Mouse (Mus musculus): ENCODE measurements around the gene Eif2b3. TPM values are rescaled to one million over a fixed set of nuclear protein-coding genes. Genes with fewer than 3 reads are reported as not detected.

Eif2b3 gene
- polyA plus RNA-seq, 1 experiment from 2014 or later = 46.2 TPM

- no peak overlapping the region for H3K4me2 ChIP-seq
- no peak overlapping the region for H3K9ac ChIP-seq
- H3K36me3 ChIP-seq (replicated peaks) = peaks cover 29% of the 10 kb centered on the region
- no peak overlapping the region for H3K4me3 ChIP-seq
- H3K4me1 ChIP-seq = no peaks in the 10 kb centered on the region
- H3K27ac ChIP-seq = no peak overlapping the region
- H3K27me3 ChIP-seq (replicated peaks) = peaks cover 37% of the 10 kb centered on the region
- WGBS = 90% methylated on average over 7 of the region's 7 CpGs
- H3K9me3 ChIP-seq = no peaks in the 10 kb centered on the region
- no peak for ATAC-seq (replicated peaks)
These were observed 48.8 kb downstream of the Eif2b3 start for GRCm38 (mm10) chr4:117068035-117068434.

- 96% methylated on average over 1 of the region's 1 CpGs for WGBS
- Histone ChIP-seq H3K9ac (no peak overlapping the region), H3K27ac (no peak overlapping the region), H3K36me3 (replicated peaks) (peaks cover 29% of the 10 kb centered on the region), H3K9me3 (no peaks in the 10 kb centered on the region), H3K27me3 (replicated peaks) (peaks cover 23% of the 10 kb centered on the region), H3K4me3 (no peak overlapping the region), H3K4me1 (no peaks in the 10 kb centered on the region), H3K4me2 (no peak overlapping the region)
- no peak for ATAC-seq (replicated peaks)
These were observed 50.4 kb downstream of the Eif2b3 start for GRCm38 (mm10) chr4:117069647-117070046.

- Histone ChIP-seq H3K36me3 (replicated peaks) (peaks cover 26% of the 10 kb centered on the region), H3K9ac (no peak overlapping the region), H3K27ac (no peak overlapping the region), H3K27me3 (replicated peaks) (peaks cover 14% of the 10 kb centered on the region; the same call in 1 of the 2 replicates), H3K9me3 (no peaks in the 10 kb centered on the region), H3K4me2 (no peak overlapping the region), H3K4me1 (no peaks in the 10 kb centered on the region), H3K4me3 (no peak overlapping the region)
- no peak for ATAC-seq (replicated peaks)
- WGBS = 90% methylated on average over 4 of the region's 4 CpGs
These were observed 51.4 kb downstream of the Eif2b3 start for GRCm38 (mm10) chr4:117070624-117071023.

GRCm38 (mm10) chr4:117071183-117071582, 52.0 kb downstream of the Eif2b3 start:
- Histone ChIP-seq H3K4me3 (no peak overlapping the region), H3K9me3 (no peaks in the 10 kb centered on the region), H3K36me3 (replicated peaks) (peaks cover 23% of the 10 kb centered on the region), H3K27me3 (replicated peaks) (peaks cover 10% of the 10 kb centered on the region; the same call in 1 of the 2 replicates), H3K4me2 (no peak overlapping the region), H3K4me1 (no peaks in the 10 kb centered on the region), H3K27ac (no peak overlapping the region), H3K9ac (no peak overlapping the region)
- ATAC-seq (replicated peaks) = no peak
- 97% methylated on average over 5 of the region's 5 CpGs for WGBS

- no peaks in the 10 kb centered on the region for H3K4me1 ChIP-seq
- ATAC-seq (replicated peaks) = no peak
- no peak overlapping the region for H3K27ac ChIP-seq
- WGBS = 83% methylated on average over 7 of the region's 7 CpGs
- peaks cover 7% of the 10 kb centered on the region; the same call in 1 of the 2 replicates for H3K36me3 ChIP-seq (replicated peaks)
- H3K4me2 ChIP-seq = no peak overlapping the region
- H3K27me3 ChIP-seq (replicated peaks) = no peaks in the 10 kb centered on the region
- no peaks in the 10 kb centered on the region for H3K9me3 ChIP-seq
- no peak overlapping the region for H3K9ac ChIP-seq
- H3K4me3 ChIP-seq = no peak overlapping the region
These were observed 68.9 kb downstream of the Eif2b3 start for GRCm38 (mm10) chr4:117087948-117088640.

- WGBS = 84% methylated on average over 7 of the region's 7 CpGs
- no peak for ATAC-seq (replicated peaks)
- Histone ChIP-seq H3K27ac (no peak overlapping the region), H3K4me1 (peaks cover 3% of the 10 kb centered on the region), H3K27me3 (replicated peaks) (no peaks in the 10 kb centered on the region), H3K4me2 (no peak overlapping the region), H3K36me3 (replicated peaks) (peaks cover 7% of the 10 kb centered on the region; the same call in 1 of the 2 replicates), H3K4me3 (no peak overlapping the region), H3K9me3 (no peaks in the 10 kb centered on the region), H3K9ac (no peak overlapping the region)
These were observed 71.4 kb downstream of the Eif2b3 start for GRCm38 (mm10) chr4:117090586-117090985.

GRCm38 (mm10) chr4:117094626-117095361, 75.6 kb downstream of the Eif2b3 start:
- H3K9me3 ChIP-seq = no peaks in the 10 kb centered on the region
- 81% methylated on average over 3 of the region's 3 CpGs for WGBS
- H3K9ac ChIP-seq = no peak overlapping the region
- H3K27me3 ChIP-seq (replicated peaks) = no peaks in the 10 kb centered on the region
- H3K4me3 ChIP-seq = no peak overlapping the region
- H3K4me1 ChIP-seq = peaks cover 21% of the 10 kb centered on the region
- no peak overlapping the region for H3K27ac ChIP-seq
- ATAC-seq (replicated peaks) = no peak
- H3K4me2 ChIP-seq = 0 out of 2 replicates have a peak overlapping the region, but pooled peaks have one; percentile 93
- H3K36me3 ChIP-seq (replicated peaks) = no peaks in the 10 kb centered on the region

- Histone ChIP-seq H3K4me2 (peak within 1 kb of the TSS; percentile 93), H3K27me3 (replicated peaks) (no peaks in the 10 kb centered on the region), H3K36me3 (replicated peaks) (no peaks in the 10 kb centered on the region), H3K9me3 (no peaks in the 10 kb centered on the region), H3K4me1 (peaks cover 21% of the 10 kb centered on the region), H3K9ac (peak within 1 kb of the TSS; percentile 72), H3K4me3 (peak within 1 kb of the TSS; percentile 71), H3K27ac (peak within 1 kb of the TSS; percentile 75)
- WGBS = under 1% methylated on average over 45 of the region's 50 CpGs
- peak; percentile 91 for ATAC-seq (replicated peaks)
These were observed 76.6 kb downstream of the Eif2b3 start, which contains the start of gene Ptch2 for GRCm38 (mm10) chr4:117095551-117096452. Gene Ptch2 (plus strand): TSS chr4:117096075.

- Histone ChIP-seq H3K9me3 (no peaks in the 10 kb centered on the region), H3K27ac (peak overlapping the region; percentile 51), H3K4me2 (peak overlapping the region; percentile 93), H3K36me3 (replicated peaks) (no peaks in the 10 kb centered on the region), H3K9ac (peak overlapping the region; percentile 72), H3K27me3 (replicated peaks) (no peaks in the 10 kb centered on the region), H3K4me3 (peak overlapping the region; percentile 71), H3K4me1 (peaks cover 21% of the 10 kb centered on the region)
- no peak for ATAC-seq (replicated peaks)
- WGBS = 13% methylated on average over 5 of the region's 5 CpGs
These were observed 77.5 kb downstream of the Eif2b3 start for GRCm38 (mm10) chr4:117096666-117097065.

- Histone ChIP-seq H3K27ac (no peak overlapping the region), H3K9ac (no peak overlapping the region), H3K4me1 (peaks cover 21% of the 10 kb centered on the region), H3K4me3 (no peak overlapping the region), H3K4me2 (peak overlapping the region; percentile 93; the same call in 1 of the 2 replicates), H3K27me3 (replicated peaks) (no peaks in the 10 kb centered on the region), H3K36me3 (replicated peaks) (no peaks in the 10 kb centered on the region), H3K9me3 (no peaks in the 10 kb centered on the region)
- no peak for ATAC-seq (replicated peaks)
- 45% methylated on average over 8 of the region's 8 CpGs for WGBS
These were observed 79.0 kb downstream of the Eif2b3 start for GRCm38 (mm10) chr4:117097969-117098763.

GRCm38 (mm10) chr4:117098764-117099036, 79.5 kb downstream of the Eif2b3 start:
- Histone ChIP-seq H3K9me3 (no peaks in the 10 kb centered on the region), H3K4me2 (no peak overlapping the region), H3K4me3 (no peak overlapping the region), H3K27me3 (replicated peaks) (no peaks in the 10 kb centered on the region), H3K9ac (no peak overlapping the region), H3K27ac (no peak overlapping the region), H3K4me1 (peaks cover 21% of the 10 kb centered on the region), H3K36me3 (replicated peaks) (no peaks in the 10 kb centered on the region)
- 45% methylated on average over 2 of the region's 2 CpGs for WGBS
- no peak for ATAC-seq (replicated peaks)
